Mouse (Mus musculus) lung, postnatal 0 days (tissue): ENCODE results near the gene Wnt7a. TPM values are rescaled to one million over a fixed set of nuclear protein-coding genes. Genes with fewer than 3 reads are reported as not detected.

Experiments used
- ATAC-seq: fragments of 200-750 bp; cut with Nextera tagmentation; 2 replicates; pipeline ENCODE4 v1.8.0; 2017; ENCODE audit warnings: moderate library complexity
- DNase-seq: peaks from one replicate; pipeline ENCODE4 v3.0.0-alpha.2; 2016; ENCODE audit warnings: low spot score
- H3K27ac ChIP-seq: fragments of 300-500 bp; sonication (generic); 2 replicates; pipeline ENCODE4 v1.5.1; 2014; ENCODE audit warnings: antibody characterized with exemption, mild to moderate bottlenecking, low read length, mixed read lengths
- H3K27me3 ChIP-seq: fragments of 300-500 bp; sonication (generic); replicated peaks from 2 replicates; pipeline ENCODE4 v1.6.1; 2014; ENCODE audit warnings: low read length, mixed read lengths; ENCODE audit not compliant: insufficient read depth
- H3K36me3 ChIP-seq: fragments of 300-500 bp; sonication (generic); 2 replicates; pipeline ENCODE4 v1.6.1; 2014; ENCODE audit warnings: low read length, mixed read lengths; ENCODE audit not compliant: insufficient read depth
- H3K4me1 ChIP-seq: fragments of 300-500 bp; sonication (generic); 2 replicates; pipeline ENCODE4 v1.6.1; 2014; ENCODE audit warnings: antibody characterized with exemption, low read depth, low read length, mixed read lengths; ENCODE audit not compliant: insufficient read depth
- H3K4me2 ChIP-seq: fragments of 300-500 bp; sonication (generic); replicated peaks from 2 replicates; pipeline ENCODE4 v1.6.1; 2014; ENCODE audit warnings: low read depth, mild to moderate bottlenecking, low read length, moderate library complexity, mixed read lengths
- H3K4me3 ChIP-seq: fragments of 300-500 bp; sonication (generic); 2 replicates; pipeline ENCODE4 v1.5.1; 2014; ENCODE audit warnings: low read depth, low read length
- H3K9ac ChIP-seq: fragments of 300-500 bp; sonication (generic); replicated peaks from 2 replicates; pipeline ENCODE4 v1.6.1; 2014; ENCODE audit warnings: low read depth, mild to moderate bottlenecking
- H3K9me3 ChIP-seq: fragments of 300-500 bp; sonication (generic); 2 replicates; pipeline ENCODE4 v1.6.1; 2016; ENCODE audit warnings: low read length, mixed read lengths
- CTCF ChIP-seq: IDR thresholded peaks from 2 replicates; pipeline ENCODE4 v1.5.1; 2016; ENCODE audit warnings: antibody characterized with exemption, mild to moderate bottlenecking
- EP300 ChIP-seq: IDR thresholded peaks from 2 replicates; pipeline ENCODE4 v1.6.1; 2016; ENCODE audit warnings: antibody characterized with exemption, mild to moderate bottlenecking, control low read depth
- WGBS: fragments of 180-500 bp; shearing (Covaris S2); extraction: QIAGEN DNeasy Blood & Tissue Kit; methylation state at CpG from one replicate; pipeline ENCODE4 v1.1.7; 2014; 5-methylcytosine and 5-hydroxymethylcytosine counted together
- polyA plus RNA-seq: library from polyadenylated mRNA; unstranded; fragments of >200 nt; fragmentation: Nextera tagmentation; extraction: Ambion mirVana; gene quantifications from 2 replicates; pipeline ENCODE4 v1.2.1, GENCODE M21; 2015

Wnt7a gene
- polyA plus RNA-seq, 1 experiment from 2014 or later: 7.8 TPM

DNA sequence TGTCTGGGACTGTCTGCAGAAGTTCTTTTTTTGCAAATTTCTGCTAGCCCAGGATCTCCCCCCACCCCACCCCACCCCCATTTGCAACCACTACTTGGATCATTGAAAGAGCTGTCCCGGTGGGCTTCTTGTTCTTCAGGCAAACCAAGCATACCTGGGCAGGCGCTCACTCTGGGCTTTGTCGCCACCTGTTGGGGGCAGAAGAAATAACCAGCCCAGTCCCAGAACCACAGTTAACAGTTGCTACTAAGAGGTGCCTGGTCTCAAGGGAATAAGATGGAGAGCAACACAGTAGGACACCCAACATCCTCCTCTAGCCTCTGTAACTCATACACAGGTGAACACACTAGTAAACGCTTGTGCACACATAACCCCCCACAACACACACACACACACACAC lies 3.7 kb upstream of the Wnt7a start:
- DNase-seq: peak; percentile 30
- Histone ChIP-seq H3K4me2 (no peak overlapping the region), H3K4me1 (peaks cover 4% of the 10 kb centered on the region; the same call in 1 of the 2 replicates), H3K9me3 (no peaks in the 10 kb centered on the region), H3K4me3 (no peak overlapping the region), H3K36me3 (no peaks in the 10 kb centered on the region), H3K9ac (no peak overlapping the region), H3K27ac (no peak overlapping the region), H3K27me3 (peaks cover 36% of the 10 kb centered on the region)
- no peak for TF ChIP-seq EP300
- peak; percentile 77 for TF ChIP-seq CTCF
- WGBS: 4% methylated on average over 4 of the region's 4 CpGs
- no peak for ATAC-seq

DNA sequence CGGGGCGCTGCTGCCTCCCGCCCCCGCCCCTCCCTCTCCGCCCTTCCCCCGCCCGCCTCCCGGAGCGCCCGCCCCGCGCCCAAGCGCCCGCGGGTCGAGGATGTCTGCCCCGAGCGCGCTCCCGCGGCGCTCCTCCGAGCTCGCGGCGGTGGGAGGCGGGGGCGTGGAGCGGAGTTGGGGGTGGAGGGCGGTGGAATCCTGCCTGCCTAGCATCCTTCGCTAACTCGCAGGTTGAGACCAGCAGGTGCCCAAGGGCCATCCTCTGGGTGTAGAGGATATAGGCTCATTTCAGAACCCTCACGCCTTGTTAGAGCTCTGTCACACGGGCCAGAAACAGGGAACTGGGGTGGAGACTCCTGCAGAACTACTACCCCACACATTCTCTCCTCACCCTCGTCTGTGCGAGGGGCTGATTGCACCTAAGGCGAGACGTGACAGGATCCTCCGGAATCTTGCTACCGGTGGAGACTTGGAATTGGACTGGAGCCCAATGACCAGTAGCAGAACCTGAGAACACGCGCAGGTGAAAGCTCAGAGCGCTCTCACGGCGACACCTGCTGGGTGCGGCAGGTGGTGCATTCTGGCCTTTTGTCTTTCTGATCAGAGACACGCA lies 312 bp upstream of the Wnt7a start:
- H3K4me2 ChIP-seq: peak overlapping the region; percentile 79
- TF ChIP-seq EP300 (no peak), CTCF (peak; percentile 94)
- peak; percentile 47 for ATAC-seq
- peak; percentile 73 for DNase-seq
- no peak overlapping the region for H3K9ac ChIP-seq
- H3K27ac ChIP-seq: peak overlapping the region; percentile 9; the same call in 1 of the 2 replicates
- H3K4me3 ChIP-seq: peak overlapping the region; percentile 45
- H3K9me3 ChIP-seq: no peaks in the 10 kb centered on the region
- 1% methylated on average over 21 of the region's 47 CpGs for WGBS
- H3K4me1 ChIP-seq: peaks cover 4% of the 10 kb centered on the region; the same call in 1 of the 2 replicates
- no peaks in the 10 kb centered on the region for H3K36me3 ChIP-seq
- H3K27me3 ChIP-seq: peaks cover 44% of the 10 kb centered on the region

DNA sequence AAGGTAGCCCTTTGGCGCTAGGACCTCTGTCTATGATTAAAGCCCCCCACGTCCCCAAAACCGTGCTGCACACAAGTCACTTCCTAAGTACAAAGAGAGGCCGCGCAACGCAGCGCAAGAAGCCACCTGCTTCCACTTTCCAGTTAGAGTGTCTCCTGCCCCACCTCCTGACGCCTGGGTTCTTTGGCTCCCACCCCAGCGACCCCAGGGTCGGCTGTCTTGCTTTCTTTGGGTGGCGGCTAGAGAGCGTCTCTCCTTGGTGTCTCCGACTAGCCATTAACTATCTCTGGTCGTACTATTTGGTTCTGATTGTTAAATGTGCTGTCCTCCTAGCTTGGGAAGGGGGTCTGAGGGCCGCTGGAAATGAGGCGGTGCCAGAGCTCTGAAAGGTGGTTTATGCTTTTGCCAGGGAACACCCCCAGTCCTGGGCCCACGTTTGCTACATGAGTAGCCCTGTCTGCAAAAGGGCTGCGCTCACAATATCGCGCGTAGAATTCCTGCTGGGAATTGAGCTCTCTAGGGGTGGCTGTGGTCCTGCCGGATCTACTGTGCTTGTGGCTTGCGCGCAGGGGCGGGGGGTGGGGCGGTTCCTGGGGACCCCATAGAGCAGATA lies 889 bp downstream of the Wnt7a start:
- Histone ChIP-seq H3K4me2 (peak overlapping the region; percentile 79), H3K4me1 (peaks cover 4% of the 10 kb centered on the region; the same call in 1 of the 2 replicates), H3K27me3 (peaks cover 44% of the 10 kb centered on the region), H3K36me3 (no peaks in the 10 kb centered on the region), H3K27ac (no peak overlapping the region), H3K9ac (no peak overlapping the region), H3K4me3 (peak overlapping the region; percentile 45), H3K9me3 (no peaks in the 10 kb centered on the region)
- DNase-seq (no peak), ATAC-seq (no peak)
- TF ChIP-seq CTCF (no peak), EP300 (no peak)
- WGBS: under 1% methylated on average over 26 of the region's 26 CpGs

DNA sequence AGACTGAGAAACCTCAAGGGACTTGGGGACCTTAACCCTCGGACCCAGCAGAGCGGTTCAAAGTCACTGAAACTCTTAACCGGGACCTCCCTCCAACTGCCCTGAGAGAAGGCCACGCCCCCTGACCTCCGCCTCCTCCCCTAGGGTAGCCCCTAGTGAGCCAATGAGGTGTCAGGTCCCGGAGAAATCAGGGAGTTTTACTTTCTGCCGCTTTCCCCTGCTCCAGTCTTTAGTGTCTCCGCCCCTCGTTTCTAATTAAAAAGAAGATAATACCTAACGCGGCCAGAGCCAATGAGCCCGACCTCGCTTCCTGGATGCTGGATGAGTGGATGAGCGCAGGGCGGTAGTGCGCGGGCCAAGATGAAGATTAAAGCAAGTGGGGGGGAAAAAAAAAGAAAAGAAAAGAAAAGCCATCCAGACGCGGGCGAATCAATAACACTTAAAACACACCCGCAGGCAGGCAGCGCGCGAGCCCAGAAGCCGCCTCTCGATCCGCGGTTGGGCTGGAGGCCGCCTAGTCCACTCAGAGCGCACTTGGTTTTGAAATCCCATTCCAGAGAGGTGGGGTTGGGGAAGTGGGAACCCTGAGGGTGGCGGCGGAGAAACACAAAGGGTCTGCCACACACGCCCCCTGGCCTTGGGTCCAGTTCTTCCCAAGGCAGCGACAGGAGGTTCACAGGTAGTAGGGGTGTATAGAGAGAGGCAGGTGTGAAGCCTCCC lies 1.6 kb downstream of the Wnt7a start:
- Histone ChIP-seq H3K9me3 (no peaks in the 10 kb centered on the region), H3K27me3 (peaks cover 44% of the 10 kb centered on the region), H3K4me3 (peak overlapping the region; percentile 45), H3K4me2 (peak overlapping the region; percentile 79), H3K27ac (no peak overlapping the region), H3K4me1 (peaks cover 4% of the 10 kb centered on the region; the same call in 1 of the 2 replicates), H3K36me3 (no peaks in the 10 kb centered on the region), H3K9ac (no peak overlapping the region)
- 1% methylated on average over 34 of the region's 34 CpGs for WGBS
- no peak for TF ChIP-seq CTCF
- no peak for TF ChIP-seq EP300
- 0 out of 2 replicates have a peak, but pooled peaks have one; percentile 27 for ATAC-seq
- peak; percentile 31 for DNase-seq

DNA sequence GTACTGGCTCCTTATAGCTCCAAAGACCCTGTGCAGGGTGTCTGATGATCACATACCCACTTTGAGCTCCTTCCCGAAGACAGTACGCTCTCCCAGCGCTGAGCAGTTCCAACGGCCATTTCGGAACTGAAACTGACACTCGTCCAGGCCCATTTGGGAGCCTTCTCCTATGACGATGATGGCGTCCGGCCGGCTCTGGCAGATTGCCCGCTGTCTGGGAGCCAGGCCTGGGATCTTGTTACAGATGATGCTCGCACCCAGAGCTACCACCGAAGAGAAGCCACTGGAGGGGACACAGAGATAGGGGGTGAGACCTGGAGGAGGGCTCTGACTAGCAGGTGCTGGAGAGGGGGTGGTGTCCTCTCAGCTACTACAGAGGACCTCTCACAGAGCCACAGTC lies 2.5 kb downstream of the Wnt7a start:
- Histone ChIP-seq H3K4me2 (no peak overlapping the region), H3K9me3 (no peaks in the 10 kb centered on the region), H3K9ac (no peak overlapping the region), H3K27me3 (peaks cover 35% of the 10 kb centered on the region), H3K4me3 (no peak overlapping the region), H3K27ac (no peak overlapping the region), H3K4me1 (peaks cover 4% of the 10 kb centered on the region; the same call in 1 of the 2 replicates), H3K36me3 (no peaks in the 10 kb centered on the region)
- DNase-seq (no peak), ATAC-seq (no peak)
- 64% methylated on average over 13 of the region's 13 CpGs for WGBS
- no peak for TF ChIP-seq CTCF
- no peak for TF ChIP-seq EP300

DNA sequence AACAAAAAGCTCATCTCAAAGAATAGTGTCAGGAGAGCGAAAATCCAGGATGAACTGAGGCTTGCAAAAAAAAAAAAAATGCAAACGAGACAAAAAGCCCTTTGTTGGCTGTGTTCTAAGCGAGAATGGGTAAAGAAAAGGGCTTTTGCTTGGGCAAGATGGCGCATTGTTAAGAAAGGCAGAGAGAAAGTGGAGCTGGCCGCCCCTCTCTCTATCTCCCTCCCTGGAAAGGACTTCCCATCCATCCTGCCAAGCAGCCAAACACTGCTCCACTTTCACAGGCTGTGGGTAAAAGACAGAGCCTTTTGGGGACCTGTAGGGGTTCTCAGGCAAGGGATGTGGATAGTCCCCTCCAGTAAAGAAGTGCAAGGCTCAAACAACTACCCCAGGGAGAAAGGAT lies 9.6 kb downstream of the Wnt7a start:
- DNase-seq (no peak), ATAC-seq (no peak)
- H3K27me3 ChIP-seq: no peaks in the 10 kb centered on the region
- H3K9ac ChIP-seq: no peak overlapping the region
- no peak overlapping the region for H3K27ac ChIP-seq
- WGBS: 54% methylated on average over 5 of the region's 5 CpGs
- H3K36me3 ChIP-seq: no peaks in the 10 kb centered on the region
- no peak overlapping the region for H3K4me2 ChIP-seq
- no peak overlapping the region for H3K4me3 ChIP-seq
- TF ChIP-seq EP300: no peak
- no peak for TF ChIP-seq CTCF
- no peaks in the 10 kb centered on the region for H3K4me1 ChIP-seq
- no peaks in the 10 kb centered on the region for H3K9me3 ChIP-seq
